Mouse (Mus musculus) MEL (cell line): ENCODE measurements around the gene Tdrd12. TPM values are rescaled to one million over a fixed set of nuclear protein-coding genes. Genes with fewer than 3 reads are reported as not detected.

ENCODE experiments used
- DNase-seq: peaks from one replicate; pipeline ENCODE4 v3.0.0; 2011; ENCODE audit warnings: low read depth, low spot score
- H3K27ac ChIP-seq: 2 replicates; pipeline ENCODE4 v1.5.1; 2012; ENCODE audit warnings: low read depth, mild to moderate bottlenecking, control low read depth, low read length, moderate library complexity; ENCODE audit not compliant: control insufficient read depth
- H3K27me3 ChIP-seq, 2 experiments: fragments of 150-350 bp in 1 of 2; sonication (generic) in 1 of 2; 2 replicates each; pipeline ENCODE4 v1.6.1; 2012; ENCODE audit warnings: low read length in 2 of 2, mild to moderate bottlenecking in 2 of 2, improper control_type of control experiment in 1 of 2, moderate library complexity in 1 of 2; ENCODE audit not compliant: insufficient read depth in 2 of 2, control insufficient read depth in 1 of 2
- H3K36me3 ChIP-seq, 2 experiments: 2 replicates each; pipeline ENCODE4 v1.6.1; 2012 to 2014; ENCODE audit warnings: low read length in 2 of 2, improper control_type of control experiment in 1 of 2, inconsistent platforms in 1 of 2, mild to moderate bottlenecking in 1 of 2; ENCODE audit not compliant: insufficient read depth in 2 of 2, control insufficient read depth in 1 of 2
- H3K4me1 ChIP-seq, 2 experiments: fragments of 150-350 bp in 1 of 2; sonication (generic) in 1 of 2; 2 replicates each; pipeline ENCODE4 v1.6.1; 2012; ENCODE audit warnings: low read length in 2 of 2, improper control_type of control experiment in 1 of 2, mild to moderate bottlenecking in 1 of 2; ENCODE audit not compliant: insufficient read depth in 2 of 2, control insufficient read depth in 1 of 2
- H3K4me3 ChIP-seq, 2 experiments: fragments of 150-350 bp in 1 of 2; sonication (generic) in 1 of 2; 2 replicates each; pipeline ENCODE4 v1.5.1; 2012; ENCODE audit warnings: low read depth in 2 of 2, low read length in 2 of 2, mild to moderate bottlenecking in 2 of 2, moderate library complexity in 2 of 2, control low read depth in 1 of 2, improper control_type of control experiment in 1 of 2; ENCODE audit not compliant: control insufficient read depth in 1 of 2, insufficient read depth in 1 of 2
- H3K79me2 ChIP-seq: 2 replicates; pipeline ENCODE4 v1.6.1; 2012; ENCODE audit warnings: mild to moderate bottlenecking, low read length, moderate library complexity; ENCODE audit not compliant: control insufficient read depth, poor library complexity, insufficient read depth
- H3K9ac ChIP-seq: 2 replicates; pipeline ENCODE4 v1.6.1; 2012; ENCODE audit warnings: low read depth, mild to moderate bottlenecking, control low read depth, low read length, moderate library complexity; ENCODE audit not compliant: control insufficient read depth, poor library complexity, severe bottlenecking
- H3K9me3 ChIP-seq: fragments of 150-350 bp; sonication (generic); replicated peaks from 2 replicates; pipeline ENCODE4 v1.6.1; 2012; ENCODE audit warnings: mild to moderate bottlenecking, low read length, improper control_type of control experiment, moderate library complexity; ENCODE audit not compliant: insufficient read depth
- CHD2 ChIP-seq: IDR thresholded peaks from 2 replicates; pipeline ENCODE4 v1.6.1; 2011; ENCODE audit warnings: low read length, improper control_type of control experiment
- CTCF ChIP-seq, 3 experiments: IDR thresholded peaks in 2 of 3; conservative IDR thresholded peaks in 1 of 3; 2 replicates each; pipeline ENCODE4 v1.5.1; 2011 to 2012; ENCODE audit warnings: low read length in 3 of 3, low read depth in 2 of 3, mild to moderate bottlenecking in 2 of 3, improper control_type of control experiment in 1 of 3, inconsistent platforms in 1 of 3, mixed read lengths in 1 of 3, moderate library complexity in 1 of 3; ENCODE audit not compliant: control insufficient read depth in 1 of 3, insufficient read depth in 1 of 3, poor library complexity in 1 of 3, severe bottlenecking in 1 of 3
- ELF1 ChIP-seq: IDR thresholded peaks from 2 replicates; pipeline ENCODE4 v1.6.1; 2014; ENCODE audit warnings: low read depth, mild to moderate bottlenecking, inconsistent platforms, low read length, improper control_type of control experiment, moderate library complexity
- EP300 ChIP-seq, 2 experiments: IDR thresholded peaks; 2 replicates each; pipeline ENCODE4 v1.6.1; 2011; ENCODE audit warnings: improper control_type of control experiment in 2 of 2, low read length in 2 of 2, low read depth in 1 of 2, mild to moderate bottlenecking in 1 of 2
- ETS1 ChIP-seq: IDR thresholded peaks from 2 replicates; pipeline ENCODE4 v1.6.1; 2012; ENCODE audit warnings: low read depth, mild to moderate bottlenecking, inconsistent platforms, low read length, improper control_type of control experiment, moderate library complexity
- GATA1 ChIP-seq: IDR thresholded peaks from 2 replicates; pipeline ENCODE4 v1.6.1; 2011; ENCODE audit warnings: low read depth, low read length, improper control_type of control experiment
- KAT2A ChIP-seq: conservative IDR thresholded peaks from 2 replicates; pipeline ENCODE4 v1.6.1; 2012; ENCODE audit warnings: low read depth, low read length, improper control_type of control experiment, inconsistent platforms
- MEF2A ChIP-seq: IDR thresholded peaks from 2 replicates; pipeline ENCODE4 v1.6.1; 2014; ENCODE audit warnings: low read depth, mild to moderate bottlenecking, inconsistent platforms, low read length, improper control_type of control experiment; ENCODE audit not compliant: poor library complexity, insufficient replicate concordance, severe bottlenecking; ENCODE audit errors: extremely low read depth
- MYC ChIP-seq: IDR thresholded peaks from 2 replicates; pipeline ENCODE4 v1.6.1; 2011; ENCODE audit warnings: low read depth, mild to moderate bottlenecking, low read length, improper control_type of control experiment, moderate library complexity
- NELFE ChIP-seq: IDR thresholded peaks from 2 replicates; pipeline ENCODE4 v1.6.1; 2011; ENCODE audit warnings: low read depth, low read length, improper control_type of control experiment
- POLR2A ChIP-seq, 2 experiments: IDR thresholded peaks; 2 replicates each; pipeline ENCODE4 v1.6.1; 2011 to 2012; ENCODE audit warnings: low read length in 2 of 2, mild to moderate bottlenecking in 2 of 2, control low read depth in 1 of 2, improper control_type of control experiment in 1 of 2, low read depth in 1 of 2, moderate library complexity in 1 of 2; ENCODE audit not compliant: control insufficient read depth in 1 of 2, insufficient read depth in 1 of 2, poor library complexity in 1 of 2
- POLR2AphosphoS2 ChIP-seq: IDR thresholded peaks from 2 replicates; pipeline ENCODE4 v1.6.1; 2011; ENCODE audit warnings: low read length, improper control_type of control experiment
- SMC3 ChIP-seq: IDR thresholded peaks from 2 replicates; pipeline ENCODE4 v1.6.1; 2011; ENCODE audit warnings: low read depth, low read length, improper control_type of control experiment
- TAL1 ChIP-seq: IDR thresholded peaks from 2 replicates; pipeline ENCODE4 v1.6.1; 2012; ENCODE audit warnings: mild to moderate bottlenecking, inconsistent platforms, low read length, moderate library complexity, mixed read lengths
- TCF12 ChIP-seq: IDR thresholded peaks from 2 replicates; pipeline ENCODE4 v1.6.1; 2014; ENCODE audit warnings: low read depth, mild to moderate bottlenecking, inconsistent platforms, low read length, improper control_type of control experiment, moderate library complexity
- USF1 ChIP-seq: IDR thresholded peaks from 2 replicates; pipeline ENCODE4 v1.6.1; 2014; ENCODE audit warnings: low read depth, mild to moderate bottlenecking, inconsistent platforms, low read length, improper control_type of control experiment, moderate library complexity
- USF2 ChIP-seq, 2 experiments: IDR thresholded peaks; 2 replicates each; pipeline ENCODE4 v1.6.1; 2011 to 2012; ENCODE audit warnings: improper control_type of control experiment in 2 of 2, low read length in 2 of 2, borderline replicate concordance in 1 of 2, inconsistent platforms in 1 of 2, low read depth in 1 of 2, mild to moderate bottlenecking in 1 of 2; ENCODE audit not compliant: insufficient read depth in 1 of 2
- ZC3H11A ChIP-seq: IDR thresholded peaks from 2 replicates; pipeline ENCODE4 v1.6.1; 2012; ENCODE audit warnings: low read depth, mild to moderate bottlenecking, inconsistent platforms, low read length, improper control_type of control experiment
- ZKSCAN1 ChIP-seq: IDR thresholded peaks from 2 replicates; pipeline ENCODE4 v1.6.1; 2012; ENCODE audit warnings: low read depth, mild to moderate bottlenecking, inconsistent platforms, low read length, improper control_type of control experiment, moderate library complexity
- ZMIZ1 ChIP-seq: IDR thresholded peaks from 2 replicates; pipeline ENCODE4 v1.6.1; 2012; ENCODE audit warnings: low read depth, mild to moderate bottlenecking, inconsistent platforms, low read length, improper control_type of control experiment, moderate library complexity
- ZNF384 ChIP-seq: IDR thresholded peaks from 2 replicates; pipeline ENCODE4 v1.6.1; 2012; ENCODE audit warnings: low read depth, mild to moderate bottlenecking, inconsistent platforms, low read length, improper control_type of control experiment
- polyA plus RNA-seq, 2 experiments: library from polyadenylated mRNA; stranded (reverse) in 1 of 2; unstranded in 1 of 2; fragments of >175 nt in 1 of 2; fragments of >200 nt in 1 of 2; gene quantifications; 2 replicates each; pipeline versions ENCODE4 v1.2.1 to v1.2.4; 2012; ENCODE audit warnings: low replicate concordance in 2 of 2, low read depth in 1 of 2; ENCODE audit not compliant: insufficient read length in 2 of 2, insufficient read depth in 1 of 2, missing spikeins in 1 of 2
- total RNA-seq: library from RNA; depleted of rRNA; stranded (reverse); fragments of 300-350 nt; gene quantifications from 2 replicates; pipeline ENCODE4 v1.2.3, GENCODE M21; 2012

Tdrd12 gene
- total and polyA plus RNA-seq, 3 experiments: 0.25 to 0.50 TPM; not detected in 1

- Histone ChIP-seq H3K9me3 (no peaks in the 10 kb centered on the region), H3K27me3 (no peaks in the 10 kb centered on the region), H3K36me3 (no peaks in the 10 kb centered on the region; a peak in 1 of 4 replicates), H3K79me2 (no peaks in the 10 kb centered on the region), H3K9ac (no peak overlapping the region), H3K4me1 (no peaks in the 10 kb centered on the region), H3K4me3 (no peak overlapping the region), H3K27ac (no peak overlapping the region)
- TF ChIP-seq ZC3H11A (no peak), MYC (no peak), GATA1 (no peak), TCF12 (no peak), CHD2 (no peak), KAT2A (no peak), ZNF384 (no peak)
- no peak for DNase-seq
Observed at GRCm38 (mm10) chr7:35435266-35435665, 102.3 kb downstream of the Tdrd12 start.

DNA sequence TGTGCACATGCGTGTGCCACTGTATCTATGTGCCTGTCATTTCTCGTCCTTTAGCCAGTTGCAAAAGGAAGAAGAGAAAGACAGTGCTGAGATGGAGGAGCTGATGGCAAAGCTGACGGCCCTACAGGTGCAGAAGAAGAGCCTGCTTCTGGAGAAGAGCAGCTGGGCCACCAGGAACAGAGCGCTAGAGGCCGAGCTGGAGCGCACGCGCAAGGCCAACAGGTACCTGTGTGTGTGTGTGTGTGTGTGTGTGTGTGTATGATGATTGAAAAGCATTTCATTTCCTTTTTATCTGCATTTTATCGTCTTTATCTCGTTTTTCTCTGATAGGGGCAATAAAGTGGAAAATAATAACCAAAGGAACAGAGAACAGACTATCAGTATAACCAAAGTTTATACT, 109.4 kb downstream of the Tdrd12 start:
- no peak overlapping the region for H3K27ac ChIP-seq
- H3K9me3 ChIP-seq: no peaks in the 10 kb centered on the region
- no peaks in the 10 kb centered on the region; a peak in 1 of 4 replicates for H3K36me3 ChIP-seq
- no peak for DNase-seq
- no peak overlapping the region for H3K9ac ChIP-seq
- H3K4me1 ChIP-seq: no peaks in the 10 kb centered on the region
- no peaks in the 10 kb centered on the region for H3K27me3 ChIP-seq
- H3K4me3 ChIP-seq: no peak overlapping the region
- TF ChIP-seq MEF2A (no peak), ZNF384 (no peak), POLR2AphosphoS2 (no peak), USF1 (no peak), POLR2A (IDR thresholded peaks at IDR 0.05; ENCODE audit: control insufficient read depth in 1 of 2, insufficient read depth in 1 of 2, low read depth in 1 of 2, low read length in 2 of 2, poor library complexity in 1 of 2) (no peak), CHD2 (no peak), EP300 (IDR thresholded peaks at IDR 0.05; ENCODE audit: low read depth in 1 of 2, low read length in 2 of 2) (no peak), ELF1 (no peak), TAL1 (no peak), ZKSCAN1 (no peak), SMC3 (no peak), ZMIZ1 (no peak), CTCF (IDR thresholded peaks at IDR 0.05 in 2 of 3, conservative IDR thresholded peaks at IDR 0.05 in 1 of 3; ENCODE audit: control insufficient read depth in 1 of 3, insufficient read depth in 1 of 3, low read depth in 2 of 3, low read length in 3 of 3, poor library complexity in 1 of 3, severe bottlenecking in 1 of 3) (no peak), USF2 (IDR thresholded peaks at IDR 0.05; ENCODE audit: borderline replicate concordance in 1 of 2, insufficient read depth in 1 of 2, low read depth in 1 of 2, low read length in 2 of 2) (no peak), NELFE (no peak), MYC (no peak), ETS1 (no peak)
- TF ChIP-seq, all 39 proteins: peak for 0
- no peaks in the 10 kb centered on the region for H3K79me2 ChIP-seq
